Mouse (Mus musculus) frontal cortex, adult 2 months (tissue): Measurements from ENCODE around the gene 2010111I01Rik. TPM values are rescaled to one million over a fixed set of nuclear protein-coding genes. Genes with fewer than 3 reads are reported as not detected.

Experiments used
- DNase-seq, 2 experiments: peaks; one replicate each; pipeline ENCODE4 v3.0.0; 2022; ENCODE audit warnings: low spot score in 1 of 2; ENCODE audit errors: extremely low spot score in 1 of 2
- polyA plus RNA-seq: library from polyadenylated mRNA; depleted of rRNA; stranded (reverse); fragments of >200 nt; gene quantifications from 2 replicates; pipeline ENCODE4 v1.2.3, GENCODE M21; 2012; rRNA removed

The 2010111I01Rik gene
- polyA plus RNA-seq, 1 experiment: 95.5 TPM

GRCm38 (mm10) chr13:63373460-63374166 lies 408.9 kb downstream of the 2010111I01Rik start:
- DNase-seq: no peak

Other genes with a start within 250 kb of the 2010111I01Rik start
- gene Platr25, start 204.2 kb upstream of the 2010111I01Rik start, polyA plus RNA-seq: 8.7 and 9.5 TPM in 2 replicates
- 2.7 and 3.0 TPM in 2 replicates for gene Gm5141, start 179.1 kb upstream of the 2010111I01Rik start, polyA plus RNA-seq
- gene Fbp2, start 106.5 kb upstream of the 2010111I01Rik start, polyA plus RNA-seq: 0.06 and 0.12 TPM in 2 replicates
- 0.19 and 0.22 TPM in 2 replicates for gene Fbp1, start 76.6 kb upstream of the 2010111I01Rik start, polyA plus RNA-seq